Mouse (Mus musculus) heart, adult 11 months (tissue): ENCODE data around the gene Fgfr2.

Source experiments
- DNase-seq: peaks from one replicate; pipeline ENCODE4 v3.0.0; 2022

The Fgfr2 gene

DNA sequence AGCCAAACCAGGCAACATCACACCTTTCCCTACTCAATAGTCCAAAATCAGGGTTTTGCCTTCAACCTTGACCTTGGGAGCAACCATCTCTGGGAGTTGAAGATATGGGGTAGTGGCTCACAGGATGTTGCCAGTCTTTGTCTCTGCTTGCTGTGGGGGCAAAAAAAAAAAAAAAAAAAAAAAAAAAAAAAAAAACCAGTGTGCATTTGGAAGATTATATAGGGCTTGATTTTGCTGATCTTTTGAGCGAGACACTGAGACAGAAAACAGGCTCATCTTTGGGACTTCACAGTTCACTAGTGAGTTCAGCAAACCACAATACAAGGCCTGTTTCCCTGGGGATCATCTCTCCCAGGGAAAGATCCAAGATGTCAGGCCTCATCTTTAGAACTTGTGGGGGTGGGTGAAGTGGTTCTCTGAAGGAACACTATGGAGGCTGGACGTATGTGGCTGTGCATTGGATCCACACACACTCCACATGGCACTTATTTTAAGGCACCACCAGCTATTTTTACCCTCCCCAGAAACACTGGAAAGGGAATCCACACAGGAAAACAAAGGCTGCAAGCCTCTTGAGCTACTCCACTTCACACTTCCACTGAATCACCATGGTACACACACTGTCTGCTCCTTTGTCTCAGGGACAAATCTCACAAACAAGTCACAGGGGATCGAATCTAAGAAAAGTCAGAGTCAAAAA, 83.4 kb downstream of the Fgfr2 start:
- no peak for DNase-seq

- DNase-seq: peak; percentile 95
Observed at GRCm38 (mm10) chr7:133037618-133038017, 85.5 kb downstream of the Fgfr2 start.

GRCm38 (mm10) chr7:133037217-133037616, 85.9 kb downstream of the Fgfr2 start:
- DNase-seq: peak; percentile 97

- no peak for DNase-seq
Observed at GRCm38 (mm10) chr7:133035901-133036300, 87.2 kb downstream of the Fgfr2 start.

GRCm38 (mm10) chr7:133032589-133033203, 90.5 kb downstream of the Fgfr2 start:
- DNase-seq: peak; percentile 97

DNA sequence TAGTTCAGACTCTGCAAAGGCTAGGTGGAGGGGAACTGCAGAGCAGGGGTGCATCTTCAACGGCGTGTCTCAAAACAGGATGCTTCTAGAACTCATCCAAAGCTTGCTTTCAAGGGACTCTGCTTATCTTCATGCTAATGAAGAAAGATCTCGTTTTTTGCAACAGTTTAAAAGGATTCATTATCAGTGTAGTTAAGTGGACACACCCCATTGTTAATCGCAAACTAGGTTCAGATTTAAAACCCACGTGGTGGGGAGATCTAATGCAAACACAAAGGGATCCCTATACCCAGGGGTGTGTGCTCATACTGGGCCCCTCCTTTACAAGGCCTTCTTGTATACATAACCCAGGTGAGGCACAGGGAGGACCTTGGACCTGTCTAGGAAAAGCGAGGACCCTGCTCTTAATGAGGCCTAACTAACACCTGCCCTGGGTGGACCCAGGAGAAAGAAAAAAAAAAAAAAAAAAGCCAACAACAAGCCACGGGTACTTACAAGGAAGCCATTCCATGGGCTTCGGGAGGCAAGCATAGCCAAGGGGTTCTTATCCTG, 93.6 kb downstream of the Fgfr2 start:
- peak; percentile 83 for DNase-seq

GRCm38 (mm10) chr7:133029004-133029403, 94.1 kb downstream of the Fgfr2 start:
- DNase-seq: no peak

DNA sequence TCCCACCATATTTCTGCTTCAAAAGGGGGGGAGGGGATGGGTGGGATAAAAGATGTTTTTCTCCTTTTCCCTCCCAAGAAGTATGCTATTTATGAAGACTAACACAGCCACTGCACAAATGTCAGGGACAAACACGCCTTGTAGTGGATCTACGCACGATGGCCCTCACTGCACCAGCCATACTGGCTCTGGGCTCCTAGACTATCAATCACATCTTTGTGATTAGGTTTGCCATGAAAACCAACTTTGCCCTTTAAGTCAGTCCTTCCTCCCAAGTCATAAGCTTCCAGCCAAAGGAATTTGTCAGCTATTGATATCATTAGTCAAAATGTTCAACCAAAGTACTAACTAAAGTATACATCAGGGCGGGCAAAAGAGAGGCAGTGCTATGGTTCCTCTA, 95.2 kb downstream of the Fgfr2 start:
- no peak for DNase-seq

GRCm38 (mm10) chr7:133024694-133025093, 98.5 kb downstream of the Fgfr2 start:
- peak; percentile 82 for DNase-seq

DNA sequence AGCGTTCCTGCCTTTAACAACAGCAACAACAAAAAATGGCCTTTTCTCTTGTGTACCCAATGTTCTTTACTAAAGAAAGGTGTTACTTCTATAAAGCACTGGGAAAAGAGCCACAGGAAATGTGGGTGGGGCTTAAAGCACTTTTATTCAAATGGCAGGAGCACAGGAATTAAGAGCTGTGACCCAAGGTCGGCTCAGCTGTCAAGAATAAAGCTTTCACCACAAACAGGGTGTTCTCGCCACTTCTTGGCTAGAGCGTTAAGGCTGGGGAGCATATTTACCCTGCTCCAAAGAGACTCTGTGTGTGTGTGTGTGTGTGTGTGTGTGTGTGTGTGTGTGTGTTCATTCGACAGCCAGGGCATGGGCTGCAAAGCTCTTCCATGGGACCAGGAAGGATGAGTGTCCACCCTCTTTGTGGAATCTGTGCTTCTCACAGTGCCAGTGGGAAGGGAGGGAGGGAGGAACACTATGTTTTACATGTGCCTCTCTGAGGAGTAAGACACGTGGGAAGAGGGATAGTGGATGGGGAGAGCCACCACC, 103.6 kb downstream of the Fgfr2 start:
- DNase-seq: peak; percentile 92

- DNase-seq: peak; percentile 92
Observed at GRCm38 (mm10) chr7:133018961-133019360, 104.2 kb downstream of the Fgfr2 start.

DNA sequence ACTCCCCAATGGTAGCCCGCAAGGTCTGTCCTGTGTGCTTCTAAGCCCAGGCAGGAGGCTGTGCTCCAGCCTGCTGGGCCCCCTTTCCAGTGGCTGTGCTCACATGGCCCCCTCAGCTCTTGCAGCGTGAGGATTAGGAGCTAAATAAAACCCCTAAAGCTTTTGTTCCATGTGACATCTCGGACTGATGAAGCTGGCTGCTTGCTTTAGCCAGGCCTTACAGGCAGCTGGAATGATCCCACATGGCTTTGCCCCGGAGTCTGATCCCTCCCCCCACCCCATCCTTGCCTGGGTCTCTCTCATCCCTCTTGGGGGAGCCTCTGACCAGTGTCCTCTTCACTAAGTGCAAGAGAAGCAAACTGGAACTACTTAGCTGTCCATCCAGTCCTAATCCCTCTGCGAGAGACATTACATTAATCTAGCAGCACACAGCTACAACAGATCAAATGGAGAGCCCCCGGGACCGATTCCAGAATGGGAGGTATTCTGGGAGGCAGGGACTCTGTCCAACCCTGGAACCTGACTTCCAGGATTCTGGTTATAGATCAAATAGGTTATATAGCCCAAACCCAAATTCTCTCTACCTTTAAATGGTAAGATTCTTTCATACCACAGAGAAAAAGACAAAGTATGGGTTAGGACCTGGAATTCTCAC, 107.6 kb downstream of the Fgfr2 start:
- no peak for DNase-seq

- DNase-seq: peak; percentile 86
Observed at GRCm38 (mm10) chr7:133014631-133015030, 108.5 kb downstream of the Fgfr2 start.

DNA sequence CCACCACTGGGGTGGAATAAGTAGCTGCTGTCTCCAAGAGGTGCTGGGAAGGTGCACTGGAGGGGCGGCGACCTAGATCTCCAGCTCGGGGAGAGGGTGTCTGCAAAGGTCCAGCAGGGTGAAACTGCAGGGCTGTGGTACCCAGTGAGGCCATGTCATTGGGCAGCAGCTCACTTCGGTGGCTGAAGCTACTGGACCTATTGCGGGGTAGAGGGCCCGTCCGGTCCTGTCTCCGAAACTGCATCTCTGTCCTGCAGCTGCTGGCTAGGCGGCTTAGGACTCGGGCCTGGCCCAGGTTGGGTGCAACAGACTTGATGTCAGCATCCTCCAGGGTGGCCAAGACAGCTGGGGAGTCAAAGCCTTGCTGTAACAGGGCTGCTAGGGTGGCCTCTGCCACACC, 109.2 kb downstream of the Fgfr2 start:
- DNase-seq: peak; percentile 91

DNA sequence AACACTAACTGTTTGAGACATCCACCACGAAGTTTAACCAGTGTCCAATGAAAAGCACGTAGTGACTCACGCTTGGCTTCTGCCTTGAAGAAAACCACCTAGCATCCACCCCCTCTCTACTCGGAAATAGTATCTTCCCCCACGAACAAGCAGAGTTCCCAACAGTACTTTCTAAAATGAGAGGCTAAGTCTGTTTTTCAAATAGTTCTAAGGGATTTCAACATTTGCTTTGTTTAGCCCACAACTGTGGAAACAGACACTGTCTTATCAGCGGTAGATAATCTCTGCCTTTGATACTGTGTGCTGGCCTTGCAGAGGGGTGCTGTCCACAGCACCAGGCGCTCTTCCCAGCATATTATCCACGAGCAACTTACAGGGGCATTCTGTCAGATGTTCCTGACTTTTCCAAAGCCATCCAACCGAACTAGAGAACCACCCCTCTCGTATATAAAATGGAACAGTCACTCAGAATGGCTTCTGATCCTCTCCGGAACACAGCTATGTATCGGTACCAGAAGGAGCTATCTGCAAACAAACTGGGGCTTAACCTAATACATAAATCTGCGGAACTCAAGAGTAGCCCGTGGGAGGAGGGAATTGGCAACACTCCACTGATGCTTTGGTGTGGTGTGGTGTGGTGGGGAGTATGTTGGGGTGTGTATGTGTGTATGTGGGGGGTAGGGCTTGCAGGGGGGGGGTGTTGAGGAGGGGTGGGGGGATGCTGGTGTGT, 110.3 kb downstream of the Fgfr2 start:
- DNase-seq: no peak

DNA sequence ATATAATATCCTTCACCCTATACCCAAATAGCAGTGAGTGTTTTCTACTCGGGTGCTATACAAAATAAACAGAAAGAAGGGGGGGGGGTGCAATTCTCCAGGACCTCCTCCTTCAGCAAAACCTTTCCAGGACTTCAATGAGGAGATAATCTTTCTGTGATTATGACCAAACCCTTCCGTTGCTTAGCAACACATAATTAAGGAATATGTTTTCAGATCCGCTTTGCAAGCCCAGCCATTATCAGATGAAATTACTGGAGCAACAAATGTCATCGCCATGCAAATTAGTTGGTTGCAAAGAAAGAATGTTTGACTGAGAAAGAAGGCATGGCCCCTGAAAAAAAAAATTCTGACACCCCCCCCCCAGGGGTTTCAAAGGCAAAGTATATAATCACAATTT, 111.5 kb downstream of the Fgfr2 start:
- DNase-seq: no peak

DNA sequence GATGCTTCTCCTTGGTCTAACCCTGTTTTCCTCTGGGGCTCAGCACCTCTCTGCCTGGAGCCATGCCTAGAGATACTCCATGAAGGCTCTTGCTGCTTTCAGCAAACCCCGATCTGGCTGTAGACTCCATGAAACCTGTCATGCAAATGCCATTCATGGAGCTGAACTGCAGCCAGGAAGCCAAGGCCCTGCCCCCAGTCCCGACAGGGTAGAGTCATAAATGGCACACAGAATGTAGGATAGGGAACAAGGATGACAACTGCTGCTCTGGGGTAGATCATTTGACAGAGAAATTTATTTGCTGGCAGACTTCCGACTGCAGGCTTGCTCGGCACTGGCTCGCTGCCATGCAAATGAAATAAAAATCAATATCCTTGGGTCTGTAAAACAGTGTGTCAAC, 112.0 kb downstream of the Fgfr2 start:
- DNase-seq: peak; percentile 92

GRCm38 (mm10) chr7:133010477-133010876, 112.7 kb downstream of the Fgfr2 start:
- no peak for DNase-seq

GRCm38 (mm10) chr7:133009676-133010075, 113.5 kb downstream of the Fgfr2 start:
- peak; percentile 87 for DNase-seq

DNA sequence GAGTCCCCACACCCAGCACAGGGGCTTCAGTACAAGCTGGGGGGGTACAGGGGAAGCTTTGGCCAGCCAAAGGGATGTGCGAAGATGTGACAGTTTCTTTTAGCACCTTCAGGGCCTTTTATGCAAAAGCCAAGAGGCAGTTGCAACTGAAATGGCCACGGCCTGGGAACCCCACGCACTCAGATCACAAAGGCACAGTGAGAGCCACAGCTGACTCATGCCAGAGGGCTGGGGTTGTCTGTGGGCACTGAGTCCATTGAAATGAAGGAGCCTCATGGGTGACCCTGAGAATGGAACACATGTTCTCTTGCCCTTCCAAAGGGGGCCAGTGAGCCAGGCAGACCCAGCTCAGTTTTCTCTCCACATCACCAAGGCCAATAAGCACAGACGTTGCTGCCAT, 114.5 kb downstream of the Fgfr2 start:
- peak; percentile 82 for DNase-seq

DNA sequence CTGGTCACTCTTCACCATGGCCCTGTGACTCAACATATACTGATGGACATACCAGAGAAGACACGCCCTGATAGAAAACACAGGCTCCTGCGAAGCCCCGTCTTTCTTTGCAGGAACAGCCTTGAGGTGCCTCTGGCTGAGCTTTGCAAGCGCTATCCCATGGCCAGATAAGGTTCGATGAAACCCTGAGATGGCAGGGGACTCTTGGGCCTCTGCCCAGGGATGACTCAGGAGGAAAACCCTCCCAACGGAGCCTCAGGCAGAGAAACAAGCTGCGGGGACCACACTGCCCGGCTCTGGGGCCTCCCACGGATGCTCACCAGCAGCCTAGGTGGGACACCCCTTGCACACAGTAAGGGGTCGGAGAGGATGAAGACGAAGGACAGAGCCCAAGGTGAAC, 115.8 kb downstream of the Fgfr2 start:
- DNase-seq: peak; percentile 95

DNA sequence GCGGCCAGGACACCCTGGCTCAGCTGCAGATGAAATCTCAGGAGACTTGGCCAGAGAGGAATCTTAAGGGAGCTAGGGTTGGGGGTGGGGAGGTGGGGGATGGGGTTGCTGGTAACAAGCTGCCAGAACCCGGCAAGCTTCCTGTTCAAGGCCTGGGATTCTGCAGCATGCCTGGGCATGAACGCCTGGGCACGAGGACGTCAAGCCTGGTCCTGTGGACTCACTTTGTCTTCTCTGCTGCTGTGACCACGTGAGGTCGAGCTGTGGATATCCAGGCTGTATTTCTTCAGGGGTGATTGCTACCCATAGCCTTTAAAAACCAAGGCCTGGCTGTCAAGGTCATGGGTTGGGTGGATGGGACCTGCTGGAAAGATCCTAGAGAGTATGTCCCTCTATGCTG, 117.4 kb downstream of the Fgfr2 start:
- DNase-seq: peak; percentile 89

GRCm38 (mm10) chr7:133003421-133003820, 119.7 kb downstream of the Fgfr2 start:
- DNase-seq: peak; percentile 98
